Mouse (Mus musculus): ENCODE data around the gene Fbxl5. TPM values are rescaled to one million over a fixed set of nuclear protein-coding genes. Genes with fewer than 3 reads are reported as not detected.

Gene Fbxl5
- total and polyA plus RNA-seq, 3 experiments, result 20.9 to 45.3 (median 28.1) TPM

DNA sequence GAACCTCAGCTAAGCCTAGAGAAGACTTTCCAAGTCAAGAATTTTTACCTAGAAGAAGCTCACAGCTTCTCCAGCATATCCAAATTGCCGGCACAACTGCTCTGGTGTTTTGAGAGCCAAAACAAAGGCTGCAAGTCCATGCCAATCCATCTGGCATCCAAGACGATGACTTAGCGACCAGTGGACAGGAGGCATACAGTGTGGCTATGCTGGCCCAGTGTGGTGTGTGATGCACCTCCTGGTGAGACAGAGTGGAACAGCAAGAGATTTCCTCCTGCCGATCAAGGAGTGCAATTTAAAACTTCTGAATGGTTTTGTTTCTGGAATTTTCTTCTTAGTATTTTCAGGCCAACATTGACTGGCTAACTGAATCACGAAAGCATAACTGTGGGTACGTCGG, 15.2 kb upstream of the Fbxl5 start:
- no peaks in the 10 kb centered on the region for H3K79me2 ChIP-seq (replicated peaks; ENCODE audit: control insufficient read depth, extremely low read depth, insufficient read depth, poor library complexity, severe bottlenecking)
- peaks cover 0 to 11% of the 10 kb centered on the region in 2 experiments; a peak in 2 of 4 replicates for H3K4me1 ChIP-seq (ENCODE audit: control insufficient read depth in 1 of 2, insufficient read depth in 2 of 2)
- no peaks in the 10 kb centered on the region for H3K9me3 ChIP-seq (replicated peaks; ENCODE audit: low read length)
- no peak for DNase-seq (ENCODE audit: extremely low read depth)
- H3K36me3 ChIP-seq (replicated peaks in 1 of 2; ENCODE audit: control insufficient read depth in 1 of 2, insufficient read depth in 1 of 2, low read length in 1 of 2), result peaks cover 0 to 4% of the 10 kb centered on the region in 2 experiments
- no peak overlapping the region for H3K4me2 ChIP-seq (ENCODE audit: insufficient read depth, low read depth, poor library complexity, severe bottlenecking)
- H3K27ac ChIP-seq (ENCODE audit: insufficient read depth, low read depth), result no peak overlapping the region
- TF ChIP-seq SMC3 (IDR thresholded peaks at IDR 0.05; ENCODE audit: low read depth, low read length), result peak; percentile 42
- no peak for TF ChIP-seq TCF12 (IDR thresholded peaks at IDR 0.05; ENCODE audit: low read depth, low read length)
- TF ChIP-seq JUND (conservative IDR thresholded peaks at IDR 0.05; ENCODE audit: low read depth, low read length), result no peak
- TF ChIP-seq MAX (IDR thresholded peaks at IDR 0.05; ENCODE audit: low read length), result no peak
- TF ChIP-seq CTCF (conservative IDR thresholded peaks at IDR 0.05 in 1 of 2, IDR thresholded peaks at IDR 0.05 in 1 of 2; ENCODE audit: low read depth in 2 of 2, low read length in 2 of 2), result peak in 1 of 2 experiments; percentile 37; a peak in 2 of 4 replicates
- H3K9ac ChIP-seq (ENCODE audit: insufficient read depth, low read depth), result no peak overlapping the region
- H3K27me3 ChIP-seq (replicated peaks), result no peaks in the 10 kb centered on the region
- in situ Hi-C loops (cut with MboI; ENCODE audit: low pct_ligation_motif_present, low pct_unique_long_range_greater_than_20kb, low sequenced_read_pairs), result no loop called here
- H3K4me3 ChIP-seq (replicated peaks in 1 of 3; ENCODE audit: low read depth in 2 of 3, low read length in 2 of 3, poor library complexity in 1 of 3), result no peak overlapping the region
- dilution Hi-C loops (cut with MboI; ENCODE audit: extremely low pct_ligation_motif_present, extremely low pct_unique_long_range_greater_than_20kb, low sequenced_read_pairs), result no loop called here

DNA sequence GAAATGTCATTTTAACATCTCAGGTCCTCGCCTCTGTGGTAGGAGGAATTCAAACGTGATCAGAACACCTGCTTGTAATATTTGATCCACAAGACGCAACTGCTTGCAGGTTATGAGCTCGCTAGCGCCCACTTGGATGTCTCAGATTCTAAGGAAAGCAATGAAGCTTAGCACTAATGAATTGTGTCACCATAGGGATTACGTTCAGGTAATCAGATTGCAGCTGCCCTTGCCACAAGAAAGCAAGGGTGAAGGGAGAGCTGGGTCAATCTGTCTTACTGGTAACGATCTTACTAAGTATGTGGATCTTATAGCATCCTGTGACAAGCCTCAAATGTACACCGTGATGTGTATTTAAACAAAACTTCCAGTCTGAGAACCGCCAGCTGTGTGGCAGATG, 5.9 kb upstream of the Fbxl5 start:
- dilution Hi-C loops (cut with MboI; ENCODE audit: extremely low pct_ligation_motif_present, extremely low pct_unique_long_range_greater_than_20kb, low sequenced_read_pairs), result no loop called here
- peaks cover 0 to 23% of the 10 kb centered on the region in 2 experiments for H3K36me3 ChIP-seq (replicated peaks in 1 of 2; ENCODE audit: control insufficient read depth in 1 of 2, insufficient read depth in 1 of 2, low read length in 1 of 2)
- no peak for DNase-seq (ENCODE audit: extremely low read depth)

DNA sequence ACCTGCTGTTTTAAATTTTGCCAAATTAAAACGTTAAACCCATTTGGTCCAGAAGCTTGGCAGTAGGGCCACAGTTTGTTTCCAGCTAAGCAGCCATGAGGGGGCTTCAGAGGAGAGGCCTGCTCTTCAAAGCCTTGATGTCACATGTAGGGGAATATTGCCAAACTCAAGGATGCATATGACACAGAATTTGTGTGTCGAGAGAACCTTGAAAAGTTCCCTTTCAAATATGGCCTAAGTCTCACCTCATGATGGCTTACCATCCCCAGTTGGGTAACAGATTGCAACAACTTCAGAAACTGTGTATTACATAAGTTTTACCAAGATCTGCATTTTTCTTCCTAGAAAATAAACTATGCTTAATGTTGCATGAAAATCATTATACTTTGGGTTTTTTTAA, 5.4 kb upstream of the Fbxl5 start:
- no peak overlapping the region for H3K4me3 ChIP-seq (replicated peaks in 1 of 3; ENCODE audit: low read depth in 2 of 3, low read length in 2 of 3, poor library complexity in 1 of 3)
- no peak for DNase-seq (ENCODE audit: extremely low read depth)
- dilution Hi-C loops (cut with MboI; ENCODE audit: extremely low pct_ligation_motif_present, extremely low pct_unique_long_range_greater_than_20kb, low sequenced_read_pairs) (no loop called here), in situ Hi-C loops (cut with MboI; ENCODE audit: low pct_ligation_motif_present, low pct_unique_long_range_greater_than_20kb, low sequenced_read_pairs) (no loop called here)
- H3K27me3 ChIP-seq (replicated peaks), result no peaks in the 10 kb centered on the region
- peaks cover 0 to 28% of the 10 kb centered on the region in 2 experiments for H3K36me3 ChIP-seq (replicated peaks in 1 of 2; ENCODE audit: control insufficient read depth in 1 of 2, insufficient read depth in 1 of 2, low read length in 1 of 2)
- H3K27ac ChIP-seq (ENCODE audit: insufficient read depth, low read depth), result no peak overlapping the region
- H3K79me2 ChIP-seq (replicated peaks; ENCODE audit: control insufficient read depth, extremely low read depth, insufficient read depth, poor library complexity, severe bottlenecking), result no peaks in the 10 kb centered on the region
- H3K9me3 ChIP-seq (replicated peaks; ENCODE audit: low read length), result no peaks in the 10 kb centered on the region
- no peak for TF ChIP-seq ZKSCAN1 (IDR thresholded peaks at IDR 0.05; ENCODE audit: borderline replicate concordance, low read depth, low read length)
- no peak for TF ChIP-seq CHD2 (IDR thresholded peaks at IDR 0.05; ENCODE audit: low read length)
- no peak for TF ChIP-seq GABPA (IDR thresholded peaks at IDR 0.05; ENCODE audit: insufficient replicate concordance, low read depth, low read length)
- H3K4me2 ChIP-seq (ENCODE audit: insufficient read depth, low read depth, poor library complexity, severe bottlenecking), result no peak overlapping the region
- peaks cover 8 to 30% of the 10 kb centered on the region in 2 experiments for H3K4me1 ChIP-seq (ENCODE audit: control insufficient read depth in 1 of 2, insufficient read depth in 2 of 2)
- H3K9ac ChIP-seq (ENCODE audit: insufficient read depth, low read depth), result no peak overlapping the region

More for the DNA sequence above, 5.9 kb upstream of the Fbxl5 start:
- in situ Hi-C loops (cut with MboI; ENCODE audit: low pct_ligation_motif_present, low pct_unique_long_range_greater_than_20kb, low sequenced_read_pairs), result no loop called here
- H3K27me3 ChIP-seq (replicated peaks), result no peaks in the 10 kb centered on the region
- H3K27ac ChIP-seq (ENCODE audit: insufficient read depth, low read depth), result no peak overlapping the region
- no peaks in the 10 kb centered on the region for H3K79me2 ChIP-seq (replicated peaks; ENCODE audit: control insufficient read depth, extremely low read depth, insufficient read depth, poor library complexity, severe bottlenecking)
- no peak overlapping the region for H3K4me2 ChIP-seq (ENCODE audit: insufficient read depth, low read depth, poor library complexity, severe bottlenecking)
- H3K4me1 ChIP-seq (ENCODE audit: control insufficient read depth in 1 of 2, insufficient read depth in 2 of 2), result peaks cover 8 to 30% of the 10 kb centered on the region in 2 experiments
- H3K9ac ChIP-seq (ENCODE audit: insufficient read depth, low read depth), result no peak overlapping the region
- no peak overlapping the region for H3K4me3 ChIP-seq (replicated peaks in 1 of 3; ENCODE audit: low read depth in 2 of 3, low read length in 2 of 3, poor library complexity in 1 of 3)
- H3K9me3 ChIP-seq (replicated peaks; ENCODE audit: low read length), result no peaks in the 10 kb centered on the region
- TF ChIP-seq CTCF (conservative IDR thresholded peaks at IDR 0.05 in 1 of 2, IDR thresholded peaks at IDR 0.05 in 1 of 2; ENCODE audit: low read depth in 2 of 2, low read length in 2 of 2), result no peak
- TF ChIP-seq MAZ (IDR thresholded peaks at IDR 0.05; ENCODE audit: low read depth, low read length), result no peak
- TF ChIP-seq ZMIZ1 (IDR thresholded peaks at IDR 0.05; ENCODE audit: low read depth, low read length), result no peak
- TF ChIP-seq NRF1 (IDR thresholded peaks at IDR 0.05; ENCODE audit: low read depth, low read length), result no peak
- no peak for TF ChIP-seq IRF4 (IDR thresholded peaks at IDR 0.05; ENCODE audit: low read depth, low read length)
- TF ChIP-seq GABPA (IDR thresholded peaks at IDR 0.05; ENCODE audit: insufficient replicate concordance, low read depth, low read length), result no peak
- no peak for TF ChIP-seq PAX5 (IDR thresholded peaks at IDR 0.05; ENCODE audit: low read length)
- no peak for TF ChIP-seq KAT2A (IDR thresholded peaks at IDR 0.05; ENCODE audit: insufficient replicate concordance, low read length)
- no peak for TF ChIP-seq RCOR1 (conservative IDR thresholded peaks at IDR 0.05; ENCODE audit: low read depth, low read length)
- no peak for TF ChIP-seq MAFK (IDR thresholded peaks at IDR 0.05; ENCODE audit: insufficient replicate concordance, low read length)
- no peak for TF ChIP-seq UBTF (IDR thresholded peaks at IDR 0.05; ENCODE audit: low read depth, low read length)
- TF ChIP-seq POLR2A (IDR thresholded peaks at IDR 0.05; ENCODE audit: low read depth, low read length), result no peak
- no peak for TF ChIP-seq E2F4 (IDR thresholded peaks at IDR 0.05; ENCODE audit: insufficient replicate concordance, low read depth, low read length)

Data from CH12.LX (cell line).